Mouse (Mus musculus) liver, embryonic 14.5 days (tissue): Measurements from ENCODE around the gene Fubp1.

Experiments used
- CTCF ChIP-seq: IDR thresholded peaks from 2 replicates; pipeline ENCODE4 v1.5.1; 2016; ENCODE audit warnings: antibody characterized with exemption, low read depth, control low read depth
- EP300 ChIP-seq: IDR thresholded peaks from 2 replicates; pipeline ENCODE4 v1.6.1; 2016; ENCODE audit warnings: antibody characterized with exemption, low read depth

- TF ChIP-seq CTCF (0 out of 2 replicates have a peak, but pooled peaks have one; percentile 28), EP300 (no peak)
Observed at GRCm38 (mm10) chr3:152191791-152192237, 18.4 kb upstream of the Fubp1 start.
